Mouse (Mus musculus) small intestine, adult 2 months (tissue): ENCODE measurements around the gene Dis3l2.

Experiments used
- CTCF ChIP-seq: fragments of 200-500 bp; IDR thresholded peaks from 2 replicates; pipeline ENCODE4 v1.5.1; 2012; ENCODE audit warnings: low read depth, mild to moderate bottlenecking, control low read depth, inconsistent platforms, low read length, moderate library complexity, mixed read lengths; ENCODE audit not compliant: insufficient replicate concordance, insufficient read length; ENCODE audit errors: extremely low read depth
- POLR2A ChIP-seq: fragments of 200-500 bp; IDR thresholded peaks from 2 replicates; pipeline ENCODE4 v1.6.1; 2012; ENCODE audit warnings: low read depth, mild to moderate bottlenecking, control low read depth, inconsistent platforms, low read length, moderate library complexity

DNA sequence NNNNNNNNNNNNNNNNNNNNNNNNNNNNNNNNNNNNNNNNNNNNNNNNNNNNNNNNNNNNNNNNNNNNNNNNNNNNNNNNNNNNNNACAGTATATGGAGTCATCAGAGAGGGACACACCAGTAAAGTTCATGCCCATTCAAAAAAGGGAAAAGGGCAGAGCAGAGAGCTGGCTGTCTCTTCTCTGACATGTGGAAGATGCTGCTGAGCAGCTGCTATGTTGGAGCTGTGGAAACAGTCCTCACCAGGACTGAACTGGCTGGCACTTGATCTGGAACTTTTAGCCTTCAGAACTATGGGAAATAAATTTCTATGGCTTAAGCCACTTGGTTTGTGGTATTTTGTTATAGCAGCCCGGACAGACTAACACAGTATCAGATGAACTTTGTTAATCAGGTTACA is 273.4 kb downstream of the Dis3l2 start:
- TF ChIP-seq POLR2A (no peak), CTCF (no peak)
